Mouse (Mus musculus): Measurements from ENCODE around the gene Rab44.

Gene Rab44

GRCm38 (mm10) chr17:29165967-29166578 is 52.1 kb downstream of the Rab44 start:
- in situ Hi-C loops (cut with MboI, MseI): loop anchor here (5.0 kb wide), 1 partner anchor 69 kb away; no protein-coding TSS in a partner anchor

DNA sequence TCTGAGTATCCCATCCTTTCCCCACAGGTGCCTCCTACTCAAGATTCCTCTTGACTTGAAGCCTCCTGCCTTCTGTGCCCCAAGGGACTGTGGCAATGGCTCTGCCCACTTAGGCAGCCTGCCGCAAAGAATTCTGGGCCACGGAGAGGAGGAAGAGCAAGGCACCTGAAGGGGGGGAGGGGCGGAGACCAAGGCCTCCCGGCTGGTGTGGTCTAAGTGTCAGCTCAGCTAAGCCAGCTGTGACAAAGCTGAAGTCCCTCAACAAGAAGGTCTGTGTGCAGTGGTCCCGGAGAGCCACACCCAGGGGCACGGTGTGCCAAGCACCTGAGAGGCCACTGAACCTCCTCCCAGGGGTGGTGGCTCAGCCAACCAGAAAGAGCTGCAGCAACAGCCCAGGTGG is 53.4 kb downstream of the Rab44 start:
- in situ Hi-C loops (cut with MboI, MseI): loop anchor here (5.0 kb wide), 1 partner anchor 70 kb away; no protein-coding TSS in a partner anchor

GRCm38 (mm10) chr17:29168438-29168837 is 54.5 kb downstream of the Rab44 start:
- in situ Hi-C loops (cut with MboI, MseI): loop anchor here (5.0 kb wide), 1 partner anchor 71 kb away; no protein-coding TSS in a partner anchor

GRCm38 (mm10) chr17:29168996-29169601 is 55.2 kb downstream of the Rab44 start:
- in situ Hi-C loops (cut with MboI, MseI): loop anchor here (5.0 kb wide), 1 partner anchor 72 kb away; no protein-coding TSS in a partner anchor

DNA sequence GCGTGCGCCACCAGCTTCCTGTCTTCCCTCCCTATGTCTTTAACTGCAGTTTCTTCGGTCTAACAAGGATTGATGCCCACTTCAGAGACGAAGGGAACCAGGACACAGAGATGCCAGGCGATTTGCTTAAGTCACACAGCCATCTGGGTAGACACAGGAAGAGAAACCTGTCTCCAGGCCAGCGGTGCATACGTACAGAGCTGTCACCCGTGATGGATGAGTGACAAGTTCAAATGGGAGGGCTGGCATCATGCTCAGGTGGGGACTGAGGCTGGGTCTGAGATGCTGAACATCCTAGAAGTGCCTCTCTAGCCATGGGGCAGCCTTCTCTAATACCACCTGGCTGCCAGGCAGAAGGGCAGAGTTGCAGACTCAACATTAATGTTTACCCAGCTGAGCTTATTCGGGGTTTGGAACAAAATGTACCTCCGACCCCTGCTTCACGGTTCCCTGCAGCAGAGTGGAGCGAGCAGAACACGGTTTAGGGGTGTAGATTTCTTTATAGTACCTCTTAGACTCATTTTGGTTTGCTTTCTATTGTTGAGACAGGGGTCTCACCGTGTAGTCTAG is 56.6 kb downstream of the Rab44 start:
- in situ Hi-C loops (cut with MboI, MseI): loop anchor here (5.0 kb wide), 1 partner anchor 123 kb away; no protein-coding TSS in a partner anchor

GRCm38 (mm10) chr17:29171001-29171772 is 57.2 kb downstream of the Rab44 start:
- in situ Hi-C loops (cut with MboI, MseI): loop anchor here (5.0 kb wide), 1 partner anchor 124 kb away; no protein-coding TSS in a partner anchor

- in situ Hi-C loops (cut with MboI, MseI): loop anchor here (5.0 kb wide), 1 partner anchor 125 kb away; no protein-coding TSS in a partner anchor
Observed at GRCm38 (mm10) chr17:29172062-29172461, 58.1 kb downstream of the Rab44 start.

DNA sequence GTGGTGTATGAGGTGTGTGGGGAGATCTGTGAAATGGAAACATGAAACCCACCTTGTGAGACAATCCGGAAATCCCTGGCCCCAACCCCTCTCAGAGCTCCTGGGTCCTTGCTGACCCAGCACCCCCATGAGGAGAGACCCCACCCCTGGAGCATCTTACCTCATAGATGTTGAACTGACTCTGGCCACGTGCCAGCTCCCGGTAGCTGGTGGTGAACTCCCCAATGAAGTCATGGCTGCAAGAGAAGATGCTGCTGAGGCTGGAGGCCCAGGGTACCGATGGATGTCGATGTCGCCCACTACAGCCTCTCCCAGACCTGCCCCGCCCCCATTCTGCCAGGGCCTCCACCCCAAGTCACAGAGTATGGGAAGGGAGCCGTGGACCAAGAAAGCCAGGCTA is 59.2 kb downstream of the Rab44 start:
- in situ Hi-C loops (cut with MboI, MseI): loop anchor here (5.0 kb wide), 1 partner anchor 126 kb away; no protein-coding TSS in a partner anchor

GRCm38 (mm10) chr17:29175693-29176092 is 61.7 kb downstream of the Rab44 start:
- in situ Hi-C loops (cut with MboI, MseI): no loop called here

GRCm38 (mm10) chr17:29176391-29177267 is 62.7 kb downstream of the Rab44 start:
- in situ Hi-C loops (cut with MboI, MseI): no loop called here

DNA sequence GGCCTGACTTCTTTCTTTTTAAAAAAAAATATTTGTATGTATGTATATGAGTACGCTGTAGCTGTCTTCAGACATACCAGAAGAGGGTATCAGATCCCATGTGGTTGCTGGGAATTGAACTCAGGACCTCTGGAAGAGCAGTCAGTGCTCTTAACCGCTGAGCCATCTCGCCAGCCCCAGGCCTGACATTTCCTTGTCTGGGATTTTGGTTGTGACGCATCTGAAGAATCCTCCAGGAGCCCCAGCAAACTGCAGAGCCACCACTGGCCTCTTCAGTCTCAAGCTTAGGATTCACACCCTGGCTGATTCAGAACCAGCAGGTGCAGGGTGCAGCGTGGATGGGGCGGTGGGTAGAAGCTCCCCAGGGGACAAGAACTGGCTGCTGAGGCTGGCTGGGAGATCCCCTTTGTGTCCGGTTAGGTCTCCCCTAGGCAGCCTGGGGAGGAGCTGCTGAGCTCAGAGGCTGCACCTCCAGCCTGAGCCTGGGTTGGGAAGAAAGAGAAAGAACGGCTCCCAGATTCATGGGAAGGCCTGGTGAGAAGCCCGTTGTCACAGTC is 64.6 kb downstream of the Rab44 start:
- in situ Hi-C loops (cut with MboI, MseI): no loop called here

- in situ Hi-C loops (cut with MboI, MseI): loop anchor here (10.0 kb wide), 1 partner anchor 65 kb away; no protein-coding TSS in a partner anchor
Observed at GRCm38 (mm10) chr17:29179917-29180316, 66.0 kb downstream of the Rab44 start.

- in situ Hi-C loops (cut with MboI, MseI): loop anchor here (10.0 kb wide), 1 partner anchor 64 kb away; no protein-coding TSS in a partner anchor
Observed at GRCm38 (mm10) chr17:29180406-29181127, 66.6 kb downstream of the Rab44 start.

DNA sequence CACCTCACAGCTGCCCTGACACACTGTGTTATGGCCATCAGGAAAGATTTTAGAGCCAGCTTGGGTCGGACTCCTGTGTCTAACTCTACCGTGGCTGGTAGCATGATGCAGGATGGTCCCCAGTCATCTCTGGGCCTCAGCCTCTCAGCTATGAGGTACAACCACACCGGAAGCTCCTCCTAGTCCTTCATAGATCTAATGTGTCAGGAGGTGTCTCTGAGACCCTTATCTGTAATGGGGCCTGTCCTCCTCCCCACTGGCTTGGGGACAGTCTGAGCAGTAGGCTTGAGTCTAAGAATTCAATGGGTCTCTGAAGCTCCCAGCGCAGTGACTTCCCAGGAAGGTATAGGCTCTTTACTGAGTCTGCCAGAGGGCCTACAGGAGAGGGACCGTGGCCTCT is 67.8 kb downstream of the Rab44 start:
- in situ Hi-C loops (cut with MboI, MseI): loop anchor here (10.0 kb wide), 1 partner anchor 63 kb away; no protein-coding TSS in a partner anchor

GRCm38 (mm10) chr17:29183162-29183561 is 69.2 kb downstream of the Rab44 start:
- in situ Hi-C loops (cut with MboI, MseI): loop anchor here (10.0 kb wide), 1 partner anchor 62 kb away; no protein-coding TSS in a partner anchor

- in situ Hi-C loops (cut with MboI, MseI): loop anchor here (10.0 kb wide), 1 partner anchor 59 kb away; no protein-coding TSS in a partner anchor
Observed at GRCm38 (mm10) chr17:29185376-29186046, 71.6 kb downstream of the Rab44 start.

GRCm38 (mm10) chr17:29186989-29187859 is 73.3 kb downstream of the Rab44 start:
- in situ Hi-C loops (cut with MboI, MseI): loop anchor here (10.0 kb wide), 1 partner anchor 58 kb away; no protein-coding TSS in a partner anchor

DNA sequence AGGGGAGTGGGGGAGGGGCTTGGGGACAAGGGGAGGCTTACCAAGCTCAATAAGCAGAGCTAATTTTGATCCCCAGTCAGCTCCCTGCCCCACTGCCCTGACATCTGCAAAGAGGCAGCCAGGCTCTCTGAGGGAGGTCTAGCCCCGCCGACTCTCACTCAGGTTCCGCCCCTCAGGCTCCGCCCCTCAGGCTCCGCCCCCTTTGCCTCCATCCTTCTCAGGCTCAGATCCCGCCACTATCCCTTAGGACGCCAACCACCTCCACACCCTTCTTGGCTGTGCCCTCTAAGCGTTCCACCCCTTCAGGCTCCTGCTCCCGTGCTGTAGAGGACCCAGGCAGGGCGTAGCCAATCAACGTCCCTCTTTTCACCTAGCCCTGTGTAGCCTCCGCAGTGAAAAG is 75.0 kb downstream of the Rab44 start:
- in situ Hi-C loops (cut with MboI, MseI): loop anchor here (10.0 kb wide), 1 partner anchor 56 kb away; no protein-coding TSS in a partner anchor
